In genomic region chr10:11280235-11280577, GRCm38 (mm10) we compare ENCODE assay signal across 8 mouse cellular contexts. TPM values are rescaled to one million over a fixed set of nuclear protein-coding genes. Genes with fewer than 3 reads are reported as not detected.
DNase-seq lines count a peak whose midpoint lies in the region; ATAC-seq and TF ChIP-seq lines count a peak whose summit lies in the region.

No protein-coding gene starts in this region.

- TF ChIP-seq CTCF in forebrain, postnatal 0 days (IDR thresholded peaks at IDR 0.05; ENCODE audit: low read depth): no peak
- no peak for TF ChIP-seq CTCF in liver, postnatal 0 days (IDR thresholded peaks at IDR 0.05; ENCODE audit: low read depth)

- intact Hi-C loops in left cerebral cortex, postnatal 36 days (cut with DNase I): loop anchor here (2.0 kb wide), 1 partner anchor 63 kb away; the partner anchor contains the start of gene Epm2a

- H3K36me3 ChIP-seq in heart, embryonic 10.5 days: no peaks in the 10 kb centered on the region
- no peaks in the 10 kb centered on the region for H3K36me3 ChIP-seq in ES-E14 (ENCODE audit: control insufficient read depth, insufficient read depth, low read length, poor library complexity, severe bottlenecking)
- H3K36me3 ChIP-seq in forebrain, postnatal 0 days (ENCODE audit: insufficient read depth): no peaks in the 10 kb centered on the region
- no peaks in the 10 kb centered on the region for H3K36me3 ChIP-seq in liver, postnatal 0 days (replicated peaks; ENCODE audit: insufficient read depth, low read length)

- H3K27me3 ChIP-seq in heart, embryonic 10.5 days (ENCODE audit: insufficient read depth, poor library complexity, severe bottlenecking): no peaks in the 10 kb centered on the region
- H3K27me3 ChIP-seq in forebrain, postnatal 0 days (ENCODE audit: insufficient read depth, low read length): no peaks in the 10 kb centered on the region
- no peaks in the 10 kb centered on the region for H3K27me3 ChIP-seq in liver, postnatal 0 days (ENCODE audit: insufficient read depth, low read length)

- DNase-seq in heart, embryonic 10.5 days (ENCODE audit: low spot score): no peak
- no peak for DNase-seq in heart, adult 8-10 months (ENCODE audit: low spot score)
- DNase-seq in ES-E14 (ENCODE audit: low read depth, low spot score): no peak
- DNase-seq in forebrain, postnatal 0 days: no peak
- DNase-seq in liver, postnatal 0 days: no peak
- DNase-seq in frontal cortex, postnatal 14 days (ENCODE audit: low spot score in 2 of 2): no peak
- no peak for DNase-seq in gastrocnemius, adult 8-10 months (ENCODE audit: low spot score in 2 of 2)
- no peak for DNase-seq in left cerebral cortex, postnatal 36 days (ENCODE audit: low spot score in 2 of 2)

- TF ChIP-seq EP300 in liver, postnatal 0 days (IDR thresholded peaks at IDR 0.05; ENCODE audit: low read depth): no peak

- peak overlapping the region; percentile 100 for H3K27ac ChIP-seq in heart, embryonic 10.5 days
- H3K27ac ChIP-seq in ES-E14 (ENCODE audit: insufficient read depth, low read depth, low read length, poor library complexity, severe bottlenecking): peak overlapping the region; percentile 80; the same call in 1 of the 2 replicates
- H3K27ac ChIP-seq in forebrain, postnatal 0 days (ENCODE audit: low read depth, low read length): peak overlapping the region; percentile 93
- H3K27ac ChIP-seq in liver, postnatal 0 days (ENCODE audit: low read depth): peak overlapping the region; percentile 98

- H3K4me1 ChIP-seq in heart, embryonic 10.5 days: peaks cover 6% of the 10 kb centered on the region; the same call in 1 of the 2 replicates
- peaks cover 0 to 3% of the 10 kb centered on the region in 2 experiments; a peak in 2 of 4 replicates for H3K4me1 ChIP-seq in ES-E14 (ENCODE audit: control insufficient read depth in 2 of 2, insufficient read depth in 2 of 2, low read length in 2 of 2, poor library complexity in 1 of 2)
- no peaks in the 10 kb centered on the region for H3K4me1 ChIP-seq in forebrain, postnatal 0 days (ENCODE audit: insufficient read depth)
- H3K4me1 ChIP-seq in liver, postnatal 0 days (ENCODE audit: insufficient read depth): peaks cover 5% of the 10 kb centered on the region; the same call in 1 of the 2 replicates

- peak overlapping the region; percentile 87 for H3K9ac ChIP-seq in ES-E14 (ENCODE audit: insufficient read depth, low read depth, low read length, poor library complexity, severe bottlenecking)
- H3K9ac ChIP-seq in forebrain, postnatal 0 days: peak overlapping the region; percentile 95
- peak overlapping the region; percentile 96 for H3K9ac ChIP-seq in liver, postnatal 0 days (replicated peaks)

- H3K4me3 ChIP-seq in heart, embryonic 10.5 days: peak overlapping the region; percentile 96
- H3K4me3 ChIP-seq in ES-E14 (ENCODE audit: insufficient read depth in 1 of 2, low read depth in 1 of 2, low read length in 2 of 2, poor library complexity in 1 of 2, severe bottlenecking in 1 of 2): peak overlapping the region; percentile 78 to 90
- H3K4me3 ChIP-seq in forebrain, postnatal 0 days (ENCODE audit: low read depth, low read length): peak overlapping the region; percentile 89
- H3K4me3 ChIP-seq in liver, postnatal 0 days (ENCODE audit: low read depth, low read length): peak overlapping the region; percentile 89

- WGBS in heart, embryonic 10.5 days: under 1% methylated on average over 6 of the region's 6 CpGs
- WGBS in forebrain, postnatal 0 days: 3% methylated on average over 6 of the region's 6 CpGs
- 12% methylated on average over 6 of the region's 6 CpGs for WGBS in liver, postnatal 0 days (ENCODE audit: insufficient replicate concordance)

- no peak for ATAC-seq in forebrain, postnatal 0 days
- no peak for ATAC-seq in liver, postnatal 0 days

- peak overlapping the region; percentile 92 for H3K4me2 ChIP-seq in forebrain, postnatal 0 days (ENCODE audit: low read depth)
- peak overlapping the region; percentile 88 for H3K4me2 ChIP-seq in liver, postnatal 0 days (ENCODE audit: low read depth, low read length)

- no peaks in the 10 kb centered on the region for H3K9me3 ChIP-seq in heart, embryonic 10.5 days
- no peaks in the 10 kb centered on the region for H3K9me3 ChIP-seq in ES-E14 (ENCODE audit: control insufficient read depth, insufficient read depth, low read depth, low read length)
- H3K9me3 ChIP-seq in forebrain, postnatal 0 days (ENCODE audit: low read length): no peaks in the 10 kb centered on the region
- no peaks in the 10 kb centered on the region for H3K9me3 ChIP-seq in liver, postnatal 0 days (ENCODE audit: low read length)

- in situ Hi-C loops in ES-E14 (cut with MboI; ENCODE audit: low sequenced_read_pairs in 2 of 2, unreplicated experiment in 2 of 2): no loop called here

TF ChIP-seq in ES-E14, 5 proteins besides CTCF, POLR2A, EP300 and RAD21:
- no peak for TF ChIP-seq CHD2 (IDR thresholded peaks at IDR 0.05; ENCODE audit: low read depth, low read length)
- TF ChIP-seq ZNF384 (IDR thresholded peaks at IDR 0.05; ENCODE audit: low read depth, low read length): peak; percentile 94
- no peak for TF ChIP-seq HCFC1 (IDR thresholded peaks at IDR 0.05; ENCODE audit: borderline replicate concordance, insufficient read depth, low read length)
- TF ChIP-seq ZC3H11A (IDR thresholded peaks at IDR 0.05; ENCODE audit: borderline replicate concordance, low read depth, low read length): no peak

RNA-seq across cellular contexts. Expression of gene Fbxo30, which starts 0.9 kb away (rescaled TPM):
- polyA plus RNA-seq in heart, embryonic 10.5 days (2016; fragmentation: Nextera tagmentation; extraction: Ambion mirVana): 43.1 and 43.7 TPM in 2 replicates
- 10 to 100 TPM; 21.6 to 28.6 (median 24.9) TPM for total RNA-seq in heart, adult 8-10 months (2022)
- total RNA-seq in ES-E14 (2012; rRNA removed): 20.7 and 26.9 TPM in 2 replicates
- 9.3 and 12.8 TPM in 2 replicates for total RNA-seq in forebrain, postnatal 0 days (2014; rRNA removed)
- 4.1 and 7.9 TPM in 2 replicates for polyA plus RNA-seq in forebrain, postnatal 0 days (2015; fragmentation: Nextera tagmentation; extraction: Ambion mirVana)
- 19.5 TPM in 2 replicates for polyA plus RNA-seq in liver, postnatal 0 days (2015; fragmentation: Nextera tagmentation; extraction: Ambion mirVana)
- 10 to 100 TPM; 13.6 to 19.0 (median 17.1) TPM for total RNA-seq in gastrocnemius, adult 8-10 months (2022)
- 10 to 100 TPM in 1 of 2 experiments, 1 to 10 TPM in 1; 9.1 to 10.8 TPM for total RNA-seq in left cerebral cortex, postnatal 36 days (2021)
